Mouse (Mus musculus) lung, adult 18-20 months (tissue): ENCODE data around the gene Tpm1.

Source experiments
- DNase-seq, 2 experiments: peaks; one replicate each; pipeline ENCODE4 v3.0.0; 2022; ENCODE audit warnings: mixed read lengths in 2 of 2

Tpm1 gene

DNA sequence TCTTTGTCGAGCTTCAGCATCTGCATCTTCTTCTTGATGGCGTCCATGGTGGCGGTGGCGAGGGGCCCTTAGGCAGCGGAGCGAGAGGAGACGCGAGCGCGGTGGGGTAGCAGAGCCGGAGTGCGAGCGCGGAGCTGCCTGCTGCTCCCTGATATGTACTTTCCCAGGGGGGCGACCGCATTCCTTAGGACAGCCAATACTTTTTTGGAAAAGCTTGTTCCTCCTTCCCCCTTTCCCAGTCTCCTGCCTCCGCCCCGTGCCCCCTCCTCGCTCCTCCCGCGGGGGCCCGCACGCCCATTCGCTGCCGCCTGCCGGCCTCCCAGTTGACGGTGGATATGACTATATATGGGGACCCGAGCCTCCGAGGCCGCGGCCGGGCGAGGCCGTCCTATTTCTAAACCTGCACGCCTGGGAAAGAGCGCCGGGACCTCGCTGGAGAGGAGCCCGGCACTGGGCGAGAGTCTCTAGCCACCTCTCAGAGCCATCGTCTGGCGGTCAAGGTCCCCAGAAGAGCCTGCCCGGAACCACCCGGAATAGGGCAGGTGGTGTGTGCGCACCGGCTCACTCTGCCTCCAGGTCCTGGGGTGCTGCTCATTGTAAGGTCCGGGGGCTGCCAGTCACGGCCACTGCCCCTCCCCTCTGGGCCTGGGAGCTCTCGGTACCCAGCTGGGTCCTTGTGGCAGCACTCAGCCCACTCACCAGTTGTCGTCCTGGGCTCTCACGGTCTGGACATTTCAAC lies at the start of gene Tpm1:
Gene Tpm1 (minus strand): TSS at position 321 of the 739 bp plus-strand sequence.
- DNase-seq, result peak; percentile 68 to 74

DNA sequence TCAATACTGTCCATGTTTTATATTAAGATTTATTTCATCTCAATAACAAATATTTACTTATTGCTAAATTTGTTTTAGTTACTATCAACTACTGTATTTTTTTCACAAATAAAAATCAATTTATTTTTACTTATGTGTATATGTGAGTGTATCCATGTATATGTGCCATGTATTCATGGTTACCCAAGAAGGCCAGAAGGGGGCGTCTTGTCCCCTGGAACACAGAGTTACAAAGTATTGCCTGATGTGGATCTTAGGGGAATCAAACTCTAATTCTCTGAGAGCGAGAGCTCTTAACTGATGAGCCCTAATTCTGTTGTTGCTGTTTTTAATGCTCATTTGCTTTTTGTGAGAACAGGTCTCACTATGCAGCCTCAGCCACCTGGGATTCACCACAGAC lies 45.2 kb upstream of the Tpm1 start:
- no peak for DNase-seq

DNA sequence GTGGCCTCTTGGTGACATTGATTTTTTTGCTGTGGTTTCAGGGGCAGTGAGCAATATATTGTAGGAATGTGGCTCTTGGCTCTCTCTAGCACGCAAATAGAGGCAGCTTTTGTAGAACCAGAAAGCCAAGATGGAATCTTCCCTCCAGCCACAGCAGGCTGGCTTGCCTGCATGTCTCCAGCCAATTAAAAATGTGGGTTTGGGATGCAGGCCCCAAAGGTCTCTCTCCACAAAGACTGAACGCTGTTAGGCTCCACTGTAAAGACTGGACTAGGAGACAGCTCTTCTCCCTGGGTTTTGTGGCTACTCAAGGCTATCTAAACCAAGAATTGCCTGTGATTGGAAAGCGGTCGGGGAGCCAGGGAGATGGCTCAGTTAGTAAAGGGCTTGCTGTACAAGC lies 43.0 kb upstream of the Tpm1 start:
- no peak for DNase-seq

DNA sequence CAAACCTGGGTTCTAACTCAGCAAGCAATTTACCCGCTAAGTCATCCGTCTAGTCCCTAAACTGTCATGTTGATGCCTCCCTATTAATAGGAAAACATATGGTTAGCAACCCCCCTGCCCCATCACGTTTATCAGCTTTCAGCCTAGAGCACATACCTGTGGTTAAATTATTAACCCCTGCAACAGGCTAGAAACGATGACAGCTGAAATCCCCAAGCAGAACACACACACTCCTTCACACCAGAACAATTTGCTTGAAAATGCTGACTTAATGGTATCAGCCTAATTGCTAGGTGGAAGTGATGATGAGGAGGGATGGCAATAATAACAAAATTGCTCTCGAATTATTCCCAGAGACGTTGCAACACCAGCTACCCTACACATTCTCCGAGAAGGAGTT lies 42.4 kb upstream of the Tpm1 start:
- DNase-seq, result no peak

DNA sequence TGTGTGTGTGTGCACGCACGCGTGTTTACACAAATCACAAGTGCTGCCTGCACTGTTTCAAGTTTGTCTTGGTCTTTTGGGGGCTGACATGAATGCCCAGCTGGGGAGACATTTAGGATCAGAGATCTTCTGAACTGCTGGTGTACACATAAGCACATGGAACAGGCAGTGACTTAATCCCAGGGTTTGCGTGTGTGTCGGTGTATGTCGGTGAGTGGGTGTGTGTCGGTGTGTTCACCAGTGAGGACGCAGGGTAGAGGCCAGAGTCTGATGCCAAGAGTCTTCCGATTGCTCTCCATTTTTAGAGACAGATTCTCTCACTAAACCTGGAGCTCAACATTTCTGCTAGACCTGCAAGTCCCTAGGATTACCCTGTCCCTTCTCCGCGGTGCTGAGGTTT lies 41.9 kb upstream of the Tpm1 start:
- no peak for DNase-seq

DNA sequence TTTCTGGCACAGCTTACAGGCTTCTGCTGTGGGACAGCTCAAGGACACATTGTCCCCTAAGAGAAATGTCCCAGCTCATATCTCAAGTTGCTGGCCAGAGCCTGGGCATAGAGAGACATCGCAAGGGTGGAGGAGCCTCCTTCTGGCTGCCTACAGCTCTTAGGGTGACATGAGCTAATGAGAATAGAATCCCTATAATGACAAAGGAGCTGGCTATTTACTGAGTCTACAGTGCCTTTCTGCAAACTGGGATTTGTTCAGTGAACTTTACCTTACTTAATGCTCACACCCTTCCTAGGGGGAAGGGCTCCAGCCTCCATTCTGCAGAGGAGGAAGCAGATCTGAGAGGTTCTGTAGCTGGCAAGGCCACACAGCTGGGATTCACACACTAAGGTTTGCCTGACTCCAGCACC lies 41.4 kb upstream of the Tpm1 start:
- no peak for DNase-seq

DNA sequence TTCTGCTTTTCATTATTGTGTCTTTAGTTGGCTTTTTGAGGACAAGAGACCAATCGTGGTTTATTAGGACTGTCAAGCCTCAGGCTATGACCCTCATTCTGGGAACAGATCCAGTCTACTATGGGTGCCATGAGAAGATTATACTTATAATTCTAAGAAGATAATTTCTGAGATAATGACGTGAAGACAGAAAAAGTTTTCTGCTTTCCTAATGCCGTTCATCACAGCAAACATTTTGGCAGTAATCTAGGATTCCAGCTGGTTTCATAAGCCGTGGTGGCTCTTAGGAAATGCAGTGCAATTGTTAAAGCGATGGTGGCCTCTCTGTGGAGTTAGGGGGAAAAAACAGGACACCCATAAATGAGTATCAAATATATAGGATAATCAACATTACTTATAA lies 40.0 kb upstream of the Tpm1 start:
- no peak for DNase-seq

DNA sequence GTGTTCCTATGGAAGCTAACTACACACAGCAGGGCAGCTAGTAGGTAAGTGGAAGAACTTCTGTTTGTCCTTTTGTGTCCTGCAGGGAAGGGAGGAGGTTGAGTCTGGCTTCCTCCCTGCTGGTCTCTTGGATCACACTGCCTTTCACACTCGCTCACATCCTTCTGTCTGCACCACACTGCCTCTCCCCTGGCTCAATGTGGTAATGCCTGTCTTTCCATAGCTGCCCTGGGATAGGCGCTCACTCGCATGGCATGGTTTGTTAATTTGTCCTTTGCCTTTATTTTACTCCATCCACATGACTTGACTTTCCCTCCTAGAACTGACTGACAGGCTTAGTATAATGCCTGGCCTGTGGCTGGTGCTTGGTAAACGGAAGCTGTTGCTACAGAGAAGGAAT lies 34.6 kb upstream of the Tpm1 start:
- DNase-seq, result no peak

DNA sequence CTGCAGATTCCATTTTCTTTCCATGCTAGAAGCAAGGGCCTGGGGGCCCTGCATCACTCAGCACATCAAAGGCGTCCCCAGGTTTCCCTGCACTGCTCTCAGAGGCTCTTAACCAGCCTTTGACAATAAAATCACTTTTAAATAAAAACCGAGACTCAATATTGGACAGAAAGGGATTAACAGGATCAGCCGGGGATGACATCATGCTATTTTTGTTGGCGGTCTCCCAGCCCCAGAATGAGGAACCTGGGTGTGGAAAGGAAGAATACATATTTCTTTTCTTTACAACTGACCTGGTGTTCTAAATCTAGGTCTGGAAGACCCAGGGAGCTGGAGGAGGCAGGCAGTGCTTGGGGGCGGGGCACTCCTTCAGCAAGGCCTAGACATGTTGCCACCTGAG lies 32.5 kb upstream of the Tpm1 start:
- DNase-seq, result no peak

DNA sequence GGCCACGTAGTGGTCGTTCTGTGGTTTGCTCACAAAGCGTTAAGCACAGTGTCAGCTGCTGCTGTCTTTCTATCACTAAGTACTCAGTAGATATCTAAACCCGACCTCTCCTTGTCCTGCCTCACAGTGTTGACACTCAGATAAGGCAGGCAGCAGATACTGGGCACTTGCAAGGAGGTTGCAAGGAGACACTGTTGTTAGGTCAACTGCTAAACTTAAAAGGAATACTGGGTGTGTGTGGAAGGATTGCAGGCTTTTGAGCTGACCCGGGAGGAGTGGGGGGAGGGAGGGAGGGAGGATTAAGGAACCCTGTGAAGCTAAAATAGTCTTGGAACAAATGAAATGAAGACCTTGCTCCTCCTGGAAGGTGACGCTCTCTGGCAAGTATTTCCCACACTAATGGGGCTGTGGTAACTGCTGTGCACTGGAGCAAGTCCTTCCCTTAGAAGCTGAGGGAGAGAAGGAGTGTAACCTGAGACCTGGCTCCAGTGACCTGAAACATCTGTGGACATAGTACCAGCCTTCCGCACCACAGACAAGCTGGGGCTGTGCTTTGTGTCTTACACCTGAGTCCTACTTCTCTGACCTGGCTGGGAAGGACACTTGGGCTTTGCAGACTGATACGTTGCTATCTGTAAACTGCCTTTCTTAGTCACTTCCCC lies 28.6 kb upstream of the Tpm1 start:
- no peak for DNase-seq

DNA sequence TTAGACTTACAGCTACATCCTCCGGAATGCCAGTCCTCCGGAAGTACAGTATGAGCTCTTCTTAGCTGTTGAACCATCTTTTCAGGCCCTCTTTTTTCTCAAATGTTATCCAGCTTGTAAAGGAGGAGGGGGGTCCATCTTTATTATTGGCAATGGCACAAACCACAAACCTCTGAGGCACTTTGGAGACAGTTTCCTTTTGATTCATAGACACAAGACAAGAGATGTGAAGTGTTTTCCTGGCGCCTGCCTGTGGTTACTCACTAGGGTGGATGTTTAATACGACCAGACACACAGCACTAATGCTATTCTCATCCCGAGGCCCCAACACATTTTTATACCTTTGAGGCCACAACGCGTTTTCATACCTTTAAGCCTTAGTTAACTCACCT lies 28.1 kb upstream of the Tpm1 start:
- DNase-seq, result no peak

DNA sequence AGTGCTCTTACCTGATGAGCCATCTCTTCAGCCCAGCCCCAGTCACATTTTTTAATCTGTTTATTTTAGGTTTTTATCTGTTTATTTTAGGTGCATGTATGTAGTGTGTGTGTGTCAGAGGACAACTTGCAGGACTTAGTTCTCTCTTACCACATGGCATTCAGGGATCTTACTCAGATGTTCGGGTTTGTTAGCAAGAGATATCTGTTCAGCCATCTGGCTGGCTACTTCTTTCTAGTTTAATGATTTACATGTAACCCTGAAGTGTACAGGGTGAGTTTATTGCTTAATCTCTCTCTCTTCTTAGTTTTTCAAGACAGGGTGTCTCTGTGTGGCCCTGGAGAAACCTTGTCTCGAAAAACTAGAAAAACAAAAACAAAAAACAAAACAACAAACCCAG lies 23.0 kb upstream of the Tpm1 start:
- DNase-seq, result no peak

DNA sequence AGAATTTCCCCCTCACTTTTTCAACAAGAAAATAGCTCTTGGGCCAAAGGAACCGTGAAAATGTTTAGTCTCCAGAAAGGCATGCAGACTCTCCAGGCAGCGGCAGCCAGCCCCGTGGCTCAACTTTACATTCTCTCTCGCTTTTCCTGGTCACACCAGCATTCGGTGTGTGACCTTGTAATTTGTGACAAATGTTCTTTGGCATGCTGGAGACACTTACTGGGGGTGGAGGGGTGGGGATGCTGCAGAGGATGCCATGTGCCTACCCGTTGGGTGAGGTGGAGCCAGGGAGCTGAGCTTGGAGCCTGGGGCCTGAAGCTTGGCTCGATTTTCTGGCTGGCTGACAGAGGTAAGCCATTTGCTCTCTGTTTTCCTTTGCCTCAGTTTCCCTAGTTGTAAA lies 22.4 kb upstream of the Tpm1 start:
- DNase-seq, result no peak

DNA sequence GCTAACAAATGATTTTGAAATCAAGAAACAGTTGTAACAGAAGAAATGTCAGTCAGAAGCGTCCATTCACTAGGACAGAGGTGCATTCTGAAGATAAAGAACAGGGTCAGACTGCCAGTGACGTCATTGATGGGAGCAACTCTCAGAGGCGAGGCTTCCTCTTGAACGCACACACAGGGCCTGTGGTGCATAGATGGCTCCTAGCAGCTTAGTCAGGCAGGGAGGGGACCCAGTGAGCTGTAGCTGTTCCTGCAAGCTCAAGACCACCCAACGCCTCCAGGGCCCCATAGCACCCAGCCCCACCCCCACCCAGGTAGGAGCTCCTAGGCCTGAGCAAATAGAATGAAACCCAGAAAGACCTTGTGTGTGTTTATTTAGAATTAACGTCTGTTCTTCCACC lies 21.9 kb upstream of the Tpm1 start:
- DNase-seq, result no peak

DNA sequence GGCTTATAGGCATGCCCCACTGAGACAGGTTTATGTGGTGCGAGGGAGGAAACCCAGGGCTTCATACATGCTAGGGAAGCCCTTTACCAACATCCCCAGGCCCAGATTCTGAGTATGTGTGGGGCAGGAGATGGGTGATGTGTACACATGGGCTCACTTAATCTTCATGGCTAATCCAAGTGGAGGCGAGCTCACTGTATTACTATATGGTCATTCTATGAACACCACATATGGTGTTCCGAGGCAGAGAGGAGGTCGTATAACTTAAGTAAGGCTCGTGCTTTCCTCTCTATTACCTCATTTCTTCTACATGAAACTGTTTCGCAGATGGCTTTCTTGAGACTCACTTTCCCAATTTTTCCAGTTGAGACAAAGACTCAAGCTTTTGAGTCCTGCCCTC lies 17.4 kb upstream of the Tpm1 start:
- no peak for DNase-seq

DNA sequence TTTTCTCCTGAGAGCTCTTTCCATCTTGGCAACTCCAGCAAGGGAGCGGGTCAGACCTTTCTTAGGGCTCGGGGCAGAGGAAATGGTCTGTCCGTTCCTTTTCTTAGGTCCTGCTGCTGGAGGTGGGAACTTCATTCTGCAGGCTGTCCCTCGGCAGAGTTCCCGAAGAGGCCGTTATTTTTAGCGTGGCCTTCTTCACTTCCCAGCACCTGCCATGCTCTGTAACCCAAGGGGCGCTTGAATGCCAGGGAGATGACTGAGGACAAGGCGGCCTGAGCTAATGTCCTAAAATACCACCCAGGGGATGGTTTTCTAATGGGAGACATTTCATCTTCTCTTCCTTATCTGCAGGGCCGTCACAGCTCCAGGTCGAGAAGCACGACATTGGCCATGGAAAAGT lies 10.5 kb upstream of the Tpm1 start:
- DNase-seq, result no peak

DNA sequence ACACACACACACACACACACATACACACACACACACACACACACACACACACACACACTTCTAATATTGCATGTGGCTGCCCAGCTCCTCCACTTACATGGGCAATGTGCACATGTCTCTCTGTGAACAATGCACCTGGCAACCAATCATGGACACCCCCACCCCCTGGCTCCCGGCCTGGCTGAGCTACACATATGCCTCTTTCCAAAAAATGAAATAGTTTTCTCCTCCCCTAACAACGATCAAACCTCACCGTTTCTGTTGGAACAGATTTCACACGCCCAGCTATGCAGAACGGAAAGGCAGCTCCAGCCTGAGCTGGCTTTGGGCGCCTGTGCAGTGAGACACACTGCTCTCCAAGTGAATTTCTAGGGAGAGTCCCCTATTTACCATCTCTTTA lies 9.2 kb upstream of the Tpm1 start:
- no peak for DNase-seq

DNA sequence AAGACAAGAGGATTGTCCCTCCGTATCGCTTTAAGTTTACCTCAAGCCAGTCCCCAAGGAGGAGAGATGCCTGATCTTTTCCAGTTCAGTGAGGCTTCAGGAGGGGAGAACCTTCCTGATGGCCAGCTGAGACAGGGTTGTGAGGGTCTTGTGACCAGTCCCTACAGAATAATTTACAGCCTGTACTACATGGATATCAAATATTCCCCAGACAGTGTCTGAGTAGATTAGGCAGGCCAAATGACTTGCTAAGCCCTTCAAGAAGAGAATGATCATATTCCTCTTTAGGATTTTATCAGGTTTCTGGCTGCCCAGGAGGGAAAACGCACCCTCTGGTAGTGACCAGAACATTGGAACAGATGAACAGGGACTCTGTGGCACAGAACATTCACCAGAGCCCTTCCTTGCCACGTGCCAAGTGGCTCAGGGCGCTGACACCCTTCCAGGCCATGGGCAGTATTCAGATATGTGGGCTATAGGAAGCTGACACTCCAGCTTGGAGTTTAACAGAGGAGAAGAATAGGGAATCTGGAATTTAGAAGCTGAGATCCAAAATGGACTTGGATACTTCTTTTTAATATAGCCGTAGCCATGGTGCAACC lies 1.6 kb upstream of the Tpm1 start:
- no peak for DNase-seq

DNA sequence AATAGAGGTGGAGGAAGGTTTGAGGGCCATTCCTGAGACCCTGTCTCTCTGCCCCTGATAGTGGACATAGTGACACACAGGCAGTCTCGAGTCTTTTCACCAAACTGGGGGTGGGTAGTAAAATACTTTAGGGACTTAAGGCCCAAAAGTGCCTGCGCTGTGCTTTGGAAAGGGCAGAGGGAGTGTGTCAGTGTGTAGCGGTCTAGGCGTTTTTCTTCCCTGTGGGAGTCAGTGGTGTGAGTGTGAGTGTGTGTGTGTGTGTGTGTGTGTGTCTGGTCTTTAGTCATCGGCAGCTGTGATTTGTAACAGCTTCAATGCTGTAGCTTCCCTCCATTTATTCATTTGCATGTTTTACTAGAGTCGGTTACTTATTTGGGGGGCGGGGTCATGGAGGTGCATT lies 630 bp upstream of the Tpm1 start:
- DNase-seq, result no peak

DNA sequence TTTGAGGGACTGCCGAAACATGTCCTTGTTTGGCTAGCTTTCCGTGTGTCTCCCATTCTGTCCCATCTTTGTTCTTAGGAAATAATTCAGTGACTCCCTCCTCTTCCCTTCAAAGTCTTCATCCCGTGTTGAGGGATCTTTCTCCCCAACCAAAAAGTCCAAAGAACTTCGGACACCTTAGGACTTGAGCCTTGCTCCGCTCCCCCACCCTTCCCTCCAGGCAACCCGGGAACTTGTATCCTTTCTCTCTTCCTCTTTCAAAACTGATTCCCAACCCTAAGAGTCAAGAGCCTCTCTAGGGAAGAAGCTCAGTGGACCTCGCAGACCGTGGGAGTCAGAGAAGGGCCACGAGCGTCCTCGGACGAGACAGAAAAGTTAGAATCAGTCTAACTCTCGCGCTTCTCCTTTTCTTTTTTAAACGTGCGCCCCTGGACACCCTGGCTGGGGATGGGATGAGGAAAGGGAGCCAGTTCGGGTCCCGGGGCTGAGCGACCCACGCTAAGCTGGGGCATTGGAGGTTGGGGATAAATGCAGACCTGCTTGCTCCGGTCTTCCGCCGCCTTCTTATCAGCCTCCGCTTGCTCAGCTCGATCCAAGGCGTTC lies 622 bp downstream of the Tpm1 start:
- no peak for DNase-seq

DNA sequence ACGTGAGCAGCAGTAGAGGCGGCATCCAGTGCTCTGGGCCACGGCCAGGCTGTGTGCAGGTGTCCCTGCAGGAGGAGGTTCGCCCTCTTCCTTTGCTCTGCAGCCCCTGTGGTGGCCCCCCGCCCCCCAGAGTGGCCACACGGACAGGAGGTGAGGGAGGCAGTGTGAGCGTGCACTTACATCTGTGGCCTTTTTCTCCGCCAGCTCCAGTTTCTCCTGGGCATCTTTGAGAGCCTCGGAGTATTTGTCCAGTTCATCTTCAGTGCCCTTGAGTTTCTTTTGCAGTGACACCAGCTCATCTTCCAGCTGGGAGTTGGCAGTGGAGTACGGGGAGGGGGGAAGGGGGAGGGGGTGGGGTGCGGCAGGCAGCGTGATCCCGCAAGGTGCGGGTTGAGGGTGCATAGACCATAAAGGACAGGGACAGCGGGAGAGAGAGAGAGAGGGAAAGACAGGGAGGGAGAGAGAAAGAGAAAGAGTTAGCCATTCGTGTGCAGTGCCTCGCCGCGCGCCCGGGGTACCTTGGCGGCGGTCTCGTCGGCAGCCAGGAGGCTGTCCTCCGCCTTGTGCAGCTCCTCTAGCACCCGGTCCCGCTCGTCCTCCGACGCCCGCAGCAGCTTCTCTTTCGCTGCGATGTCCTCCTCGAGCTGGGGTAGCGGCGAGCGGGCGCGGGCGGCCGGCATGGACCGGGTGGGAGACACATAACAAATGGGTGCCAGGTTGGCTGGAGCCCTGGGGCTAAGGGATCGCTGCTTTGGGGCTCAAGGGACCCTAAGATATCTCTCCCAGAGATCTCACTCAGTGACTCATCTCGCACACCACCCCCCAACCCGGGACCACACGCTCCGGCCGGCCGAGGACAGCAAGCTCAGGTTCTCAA lies 1.4 kb downstream of the Tpm1 start:
- DNase-seq, result no peak

DNA sequence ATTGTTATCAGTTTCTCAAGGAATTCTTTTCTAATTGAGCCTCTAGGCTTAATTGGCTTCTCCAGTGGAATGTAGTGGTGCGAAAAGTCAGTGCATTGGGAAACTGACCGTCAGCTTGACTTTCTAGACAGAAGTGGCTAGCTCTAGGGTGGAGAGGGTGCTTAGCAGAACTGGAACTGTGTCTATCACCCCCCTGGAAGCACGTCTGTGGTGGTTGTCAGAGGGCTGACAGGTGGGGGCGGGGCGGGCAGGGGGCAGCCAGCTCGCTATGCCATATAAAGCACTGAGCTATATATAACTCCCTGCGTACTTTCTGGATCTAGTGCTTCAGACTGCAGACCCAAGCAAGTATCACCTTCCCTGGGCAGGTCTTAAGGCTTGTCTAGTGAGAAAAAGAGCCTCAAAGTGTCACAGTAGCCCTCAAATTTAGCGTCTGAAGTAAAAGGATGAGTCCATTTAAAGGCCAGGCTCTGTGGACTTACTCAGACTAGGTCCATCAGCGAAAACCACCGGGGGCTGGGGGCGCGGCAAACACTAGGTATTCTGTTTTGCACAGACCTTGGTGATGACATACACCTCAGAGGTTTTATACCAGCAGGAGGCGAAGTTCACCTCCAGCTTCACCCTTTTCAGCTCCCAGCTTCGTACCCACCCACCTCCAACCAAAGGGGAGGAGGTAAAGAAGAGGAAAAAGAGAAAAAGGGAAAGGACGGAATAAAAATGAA lies 2.2 kb downstream of the Tpm1 start:
- DNase-seq, result peak in 1 of 2 experiments; percentile 20
